Mouse (Mus musculus) lung, postnatal 25 days (tissue): Measurements from ENCODE around the gene Chml.

Experiments used
- DNase-seq: peaks from one replicate; pipeline ENCODE4 v3.0.0; 2022; ENCODE audit warnings: low spot score

The Chml gene

DNA sequence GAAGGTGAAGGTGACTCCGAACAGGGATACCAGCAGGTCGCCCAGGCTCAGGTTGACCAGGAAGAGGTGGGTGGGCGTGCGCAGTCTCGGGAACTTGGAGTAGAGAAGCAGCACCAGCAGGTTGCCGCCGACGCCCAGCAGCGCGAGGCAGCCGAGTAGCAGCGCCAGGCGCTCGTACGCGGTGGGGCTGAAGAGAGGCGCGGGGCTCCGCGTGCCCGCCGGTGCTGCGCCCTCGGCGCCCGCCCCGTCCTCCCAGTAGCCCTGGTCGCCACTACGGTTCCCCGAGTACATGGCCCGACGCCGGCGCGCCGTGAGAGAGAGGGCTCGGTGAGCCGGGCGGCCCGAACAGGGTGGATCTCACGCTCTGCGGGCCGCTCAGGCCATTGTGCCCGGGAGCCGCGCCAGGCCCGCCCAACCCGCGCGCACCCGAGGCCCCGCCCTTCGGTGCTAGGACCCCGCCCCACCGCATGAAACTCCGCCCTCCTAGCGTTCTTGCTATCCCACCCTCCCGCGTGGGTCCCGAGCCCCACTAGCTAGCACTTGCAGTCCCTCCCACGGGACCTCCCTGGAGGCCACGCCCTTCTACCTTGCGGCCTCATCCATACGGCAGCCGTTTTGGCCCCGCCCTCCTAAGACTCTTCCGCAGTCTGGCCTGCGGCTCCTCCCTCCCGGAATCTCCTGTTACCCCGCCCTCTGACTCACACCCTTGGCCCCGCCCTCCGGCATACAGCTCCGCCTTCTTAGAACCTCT is at the start of gene Chml, which contains the start of gene Opn3:
Chml (minus strand) TSS at position 656 of the 751 bp plus-strand sequence.
Opn3 (minus strand) TSS at position 531 of the 751 bp plus-strand sequence.
- peak; percentile 99 for DNase-seq

DNA sequence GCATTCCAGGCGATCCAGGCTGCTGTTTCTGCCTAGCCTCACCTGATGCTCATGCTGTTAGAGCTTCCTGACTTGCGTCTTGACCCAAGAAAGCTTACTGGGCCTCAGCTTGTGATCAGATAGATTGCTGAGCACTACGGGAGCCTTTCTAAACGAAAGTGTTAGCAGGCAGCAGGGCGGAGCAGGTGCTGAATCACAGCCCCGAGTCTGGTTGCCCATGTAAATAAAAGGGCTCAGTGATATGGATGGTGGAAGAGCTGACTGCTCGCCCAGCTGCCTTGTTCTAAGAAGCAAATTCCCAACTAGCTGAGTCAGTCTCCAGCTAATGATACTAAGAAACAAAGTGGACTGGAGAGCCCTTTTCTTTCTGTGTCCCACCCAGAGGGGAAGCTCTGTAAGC is 33.1 kb upstream of the Chml start:
- no peak for DNase-seq

DNA sequence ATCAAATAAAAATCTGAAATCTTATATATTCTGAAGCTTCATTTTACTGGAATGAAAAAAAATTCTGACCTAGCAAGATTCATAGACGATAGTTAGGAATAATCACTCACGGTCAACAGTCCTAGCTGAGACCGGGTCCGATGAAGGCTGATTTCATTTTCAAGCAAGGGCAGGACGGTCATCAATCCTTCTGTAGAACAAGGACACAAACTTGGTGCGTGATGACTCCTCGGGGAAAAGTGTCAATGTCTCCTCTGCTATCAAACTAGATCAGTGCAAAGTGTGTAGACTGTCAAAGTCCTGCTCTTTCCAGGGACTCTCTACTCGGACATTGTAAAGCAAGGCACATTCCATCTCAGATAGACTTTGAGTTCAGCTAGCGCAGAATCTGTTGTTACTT is 24.1 kb upstream of the Chml start:
- no peak for DNase-seq

DNA sequence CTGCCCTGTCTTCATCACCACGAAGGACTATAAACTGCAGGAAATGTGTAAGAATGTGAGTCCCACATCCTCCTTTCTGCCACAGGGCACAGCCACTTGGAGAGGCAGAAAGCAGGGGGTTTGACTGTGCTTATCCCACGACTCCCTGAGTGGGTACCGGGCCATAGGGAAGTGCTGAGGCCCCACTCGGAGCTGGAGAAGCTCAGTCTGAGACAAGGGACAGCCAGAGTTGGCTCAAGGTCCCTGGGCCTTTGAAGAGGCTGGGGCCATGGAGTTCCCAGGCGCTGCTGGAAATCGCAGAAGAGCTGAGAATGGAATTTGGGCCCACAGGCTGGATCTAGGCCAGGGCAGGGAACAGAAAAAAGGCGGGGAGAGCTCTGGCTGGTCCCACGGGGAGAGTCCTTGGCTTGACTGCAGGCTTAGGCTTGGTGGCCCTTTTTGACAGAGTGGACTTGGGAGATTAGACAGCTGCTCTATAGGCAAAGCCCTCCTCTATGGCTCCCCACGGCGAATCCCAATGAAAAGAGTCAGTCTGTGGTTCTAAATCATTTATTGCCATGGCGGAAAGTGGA is 19.7 kb upstream of the Chml start:
- DNase-seq: no peak

DNA sequence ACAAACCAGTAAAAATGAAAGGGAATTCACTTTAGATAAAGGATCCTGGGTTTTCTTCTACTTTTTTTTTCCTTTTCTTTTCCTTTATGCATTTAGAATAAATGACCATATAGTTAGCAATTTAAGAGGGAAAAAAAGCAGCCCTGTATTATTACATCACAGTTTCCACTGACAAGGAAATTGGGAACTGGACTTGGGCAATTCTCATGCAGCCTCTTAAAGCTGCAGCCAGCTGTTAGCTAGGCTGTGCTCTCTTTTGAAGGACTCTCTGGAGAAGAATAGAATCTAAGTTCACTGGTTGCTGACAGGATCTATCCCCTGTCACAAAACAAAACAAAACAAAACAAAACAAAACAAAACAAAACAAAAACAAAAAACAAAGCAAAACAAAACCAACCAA is 15.3 kb upstream of the Chml start:
- DNase-seq: no peak

DNA sequence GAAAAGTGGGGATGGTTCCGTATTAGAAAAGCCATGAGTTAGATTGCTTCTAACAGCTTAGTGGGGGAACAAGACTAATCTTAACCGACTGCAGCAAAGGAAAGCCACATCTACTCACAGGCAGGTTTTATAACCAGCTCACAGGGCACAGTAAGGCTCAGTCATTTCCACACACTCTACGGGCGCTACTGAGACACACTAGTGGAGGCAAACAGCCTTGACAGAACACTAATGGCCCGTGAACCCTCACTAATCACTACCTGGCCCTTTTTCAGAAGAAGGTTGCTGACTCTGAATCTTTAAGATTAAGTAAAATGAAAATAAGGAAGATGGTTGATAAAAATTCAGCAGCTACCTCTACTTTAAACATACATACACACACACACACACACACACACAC is 14.9 kb upstream of the Chml start:
- no peak for DNase-seq

DNA sequence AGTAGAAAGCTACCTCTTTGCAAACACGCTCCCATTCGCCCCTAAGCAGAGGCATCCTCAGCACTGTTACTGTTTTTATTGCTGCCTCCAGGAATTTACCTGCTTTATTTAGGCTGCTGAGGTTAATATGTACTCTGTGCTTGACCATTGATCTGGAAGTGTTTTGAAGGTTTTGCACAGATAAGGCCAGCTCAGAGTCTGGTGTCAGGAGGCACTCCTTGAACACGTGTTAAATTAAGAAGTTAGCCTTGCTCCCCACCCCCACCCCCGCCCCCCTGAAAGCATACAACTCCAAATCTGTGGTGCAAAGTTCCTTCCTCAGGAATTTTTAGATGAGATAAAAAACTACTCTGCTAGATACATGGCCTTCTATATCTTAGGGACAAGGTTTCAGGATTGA is 8.4 kb upstream of the Chml start:
- DNase-seq: no peak

DNA sequence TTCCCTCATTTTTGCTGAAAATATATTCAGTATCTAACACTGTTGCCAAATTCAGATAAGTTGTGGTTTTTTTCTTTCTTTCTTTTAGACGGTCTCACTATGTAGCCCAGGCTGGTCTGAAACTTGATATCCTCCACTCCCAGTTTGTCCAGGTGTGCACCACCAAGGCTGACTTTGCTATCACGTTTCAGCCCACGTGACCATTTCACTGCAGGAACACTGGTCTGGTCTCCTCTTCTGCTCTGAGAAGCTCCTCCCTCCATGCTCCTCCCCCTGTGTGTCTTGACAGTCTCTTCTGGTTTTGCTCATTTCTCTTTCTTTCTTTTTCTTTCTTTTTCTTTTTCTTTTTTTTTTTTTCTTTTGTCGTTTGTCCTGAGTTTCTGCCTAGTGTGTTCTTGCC is 7.1 kb upstream of the Chml start:
- DNase-seq: peak; percentile 5

DNA sequence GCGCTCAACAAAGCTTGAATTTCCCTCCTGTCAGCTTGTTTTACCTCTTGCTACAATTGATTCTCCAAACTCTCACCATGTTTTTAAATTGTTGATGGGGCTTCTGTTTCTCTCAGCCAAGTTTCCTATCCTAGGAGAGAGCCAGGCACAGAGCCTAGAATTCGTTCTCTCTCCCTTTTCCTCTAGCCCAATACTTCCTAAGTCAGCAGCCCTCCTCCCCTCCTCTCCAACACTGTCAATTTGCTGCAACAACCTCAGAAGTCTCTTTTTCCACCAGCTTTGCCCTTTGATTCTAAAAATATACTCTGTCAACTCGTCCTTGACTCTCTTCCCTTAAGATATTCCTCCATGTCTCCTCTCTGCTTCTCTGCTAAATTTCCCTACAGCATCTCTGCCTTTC is 6.7 kb upstream of the Chml start:
- no peak for DNase-seq

DNA sequence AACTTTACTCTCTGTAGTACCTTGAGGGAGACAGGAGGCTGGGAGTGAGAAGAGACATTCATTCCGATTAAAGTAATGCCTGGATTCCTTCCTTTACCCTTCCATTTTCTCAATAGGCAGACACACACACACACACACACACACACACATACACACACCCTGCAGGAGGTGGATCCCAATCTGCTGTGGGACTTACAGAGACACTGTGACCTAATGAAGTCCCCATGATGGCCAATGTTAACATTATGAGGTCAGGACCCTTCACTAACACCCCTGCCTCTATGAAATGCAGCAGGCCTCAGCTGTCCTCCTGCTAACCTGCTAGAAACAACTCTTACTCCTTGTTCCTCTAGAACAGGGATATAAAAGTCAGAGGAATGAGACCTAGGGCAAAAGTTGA is 5.6 kb upstream of the Chml start, which contains the start of gene Wdr64:
Wdr64 (plus strand) TSS at position 301 of the 400 bp plus-strand sequence.
- no peak for DNase-seq

DNA sequence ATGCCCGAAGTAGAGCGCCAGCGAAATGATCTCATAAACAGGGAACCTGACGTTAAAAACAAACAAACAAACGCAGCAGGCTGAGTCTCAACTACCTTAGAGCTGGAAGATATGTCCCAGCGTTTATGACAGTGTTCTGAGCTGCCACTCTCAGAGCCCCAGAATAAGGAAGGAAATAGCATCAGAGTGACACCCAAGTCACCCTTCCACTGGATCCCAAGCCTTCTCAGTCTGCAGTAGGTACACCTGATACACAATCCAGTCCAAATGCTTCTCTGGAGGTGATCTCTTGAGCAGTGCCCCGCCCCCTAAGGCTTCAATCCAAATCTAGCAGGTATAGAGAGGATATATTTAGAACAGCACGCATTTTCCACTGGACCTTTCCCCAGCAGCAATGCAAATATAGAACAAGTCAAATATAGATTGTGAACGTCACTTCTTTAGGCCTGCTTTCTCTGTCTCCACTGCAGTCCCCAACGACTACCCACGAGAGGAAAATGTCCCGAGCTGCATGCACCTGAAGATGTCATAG is 794 bp upstream of the Chml start:
- no peak for DNase-seq

DNA sequence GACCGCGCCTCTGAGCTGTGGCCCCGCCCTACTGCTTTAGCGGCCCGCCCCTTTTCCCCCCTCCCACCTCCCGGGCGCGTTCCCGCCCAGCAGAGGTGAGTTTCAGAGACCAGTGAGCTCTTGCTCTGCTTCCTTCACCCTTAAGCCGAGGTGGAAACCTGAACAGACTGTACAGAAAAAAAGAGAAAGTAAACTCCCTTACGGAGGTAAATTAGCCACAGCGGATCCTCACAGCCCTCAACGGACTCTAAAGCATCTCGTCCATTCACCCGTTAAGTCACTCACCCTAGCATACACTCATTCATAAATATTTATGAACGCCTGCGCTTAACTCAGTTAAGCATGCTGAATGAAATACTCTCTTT is 278 bp upstream of the Chml start:
- DNase-seq: no peak

DNA sequence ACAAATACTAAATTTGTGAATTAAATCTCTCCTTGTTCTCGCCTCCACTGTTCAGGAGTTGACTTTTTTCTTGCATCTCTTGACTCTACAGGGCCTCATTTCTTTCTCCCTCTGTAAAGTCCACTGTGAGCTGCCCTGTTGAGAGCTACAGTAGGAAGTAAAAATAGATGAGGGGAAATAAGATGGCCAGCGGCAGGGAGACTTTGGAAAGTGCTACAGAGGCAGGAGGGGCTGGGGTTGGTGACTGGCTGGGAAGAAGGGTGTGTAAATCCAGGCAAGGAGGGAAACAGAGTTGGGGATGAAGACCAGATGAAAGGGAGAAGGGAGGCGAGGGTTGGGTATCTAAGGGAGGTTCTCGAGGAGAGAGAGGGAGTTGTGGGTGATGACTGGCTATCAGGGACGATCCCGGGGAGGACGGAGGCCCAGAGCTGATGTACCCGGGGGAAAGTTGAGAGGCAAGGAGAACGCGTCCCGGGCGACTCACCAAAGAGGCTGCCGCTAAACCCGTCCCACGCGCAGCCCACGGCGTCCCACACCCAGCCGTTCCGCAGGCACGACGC is 935 bp downstream of the Chml start:
- DNase-seq: no peak

DNA sequence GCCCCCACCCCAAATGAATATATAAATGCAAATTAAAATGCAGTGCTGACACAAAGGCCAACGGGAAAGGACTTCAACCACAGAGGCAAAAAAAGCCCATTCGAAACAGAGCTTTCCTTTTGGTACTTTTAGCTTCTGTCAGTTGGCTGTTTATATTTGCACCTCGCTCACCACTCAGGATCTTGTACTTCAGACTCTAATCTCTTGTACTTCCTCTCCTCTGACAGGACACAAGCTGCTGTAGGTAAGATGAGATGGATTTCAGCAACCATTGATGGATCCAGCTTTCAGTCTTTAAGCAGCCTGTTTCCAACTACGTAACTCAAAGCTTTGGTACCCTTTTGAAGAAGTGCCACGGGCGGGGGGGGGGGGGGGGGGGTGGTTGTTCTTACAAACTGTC is 11.7 kb downstream of the Chml start:
- DNase-seq: no peak

DNA sequence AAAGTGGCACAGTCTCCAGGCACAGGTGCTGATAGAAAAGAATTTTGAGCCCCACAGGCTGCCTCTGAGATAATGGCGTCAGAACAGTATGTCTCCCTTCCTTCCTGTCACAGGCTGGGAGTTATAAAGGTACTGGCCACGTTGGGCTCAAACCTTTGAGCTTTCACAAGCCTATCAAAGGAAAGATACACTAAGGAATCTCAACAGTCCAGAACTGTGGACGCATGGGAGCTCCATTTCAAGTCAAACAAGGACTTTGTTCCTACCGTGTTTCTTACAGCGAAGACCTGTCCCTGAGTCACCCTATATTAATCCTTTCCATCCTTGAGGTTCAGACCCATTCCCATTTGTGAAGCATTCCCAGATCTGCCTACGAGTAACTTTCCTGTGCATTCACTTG is 15.2 kb downstream of the Chml start:
- DNase-seq: no peak

DNA sequence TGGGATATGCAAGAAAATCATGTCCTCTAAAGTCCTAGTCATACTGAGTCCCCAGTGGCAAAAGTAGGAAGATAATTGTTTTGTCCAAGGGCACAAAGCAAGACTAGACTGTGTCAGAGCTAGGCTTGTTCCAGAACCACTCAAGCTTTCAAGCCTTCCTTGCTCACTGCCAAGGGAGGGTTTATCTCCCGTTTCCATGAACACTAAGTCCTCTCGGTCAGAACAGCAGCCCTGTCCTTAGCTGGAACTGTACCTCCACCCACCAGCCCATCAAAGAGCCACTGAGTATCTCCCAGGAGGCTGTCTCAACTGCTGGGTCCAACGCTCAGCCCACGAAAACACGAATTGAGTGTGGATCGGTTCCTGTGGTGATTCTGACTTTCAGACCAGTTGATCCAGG is 17.6 kb downstream of the Chml start:
- no peak for DNase-seq

DNA sequence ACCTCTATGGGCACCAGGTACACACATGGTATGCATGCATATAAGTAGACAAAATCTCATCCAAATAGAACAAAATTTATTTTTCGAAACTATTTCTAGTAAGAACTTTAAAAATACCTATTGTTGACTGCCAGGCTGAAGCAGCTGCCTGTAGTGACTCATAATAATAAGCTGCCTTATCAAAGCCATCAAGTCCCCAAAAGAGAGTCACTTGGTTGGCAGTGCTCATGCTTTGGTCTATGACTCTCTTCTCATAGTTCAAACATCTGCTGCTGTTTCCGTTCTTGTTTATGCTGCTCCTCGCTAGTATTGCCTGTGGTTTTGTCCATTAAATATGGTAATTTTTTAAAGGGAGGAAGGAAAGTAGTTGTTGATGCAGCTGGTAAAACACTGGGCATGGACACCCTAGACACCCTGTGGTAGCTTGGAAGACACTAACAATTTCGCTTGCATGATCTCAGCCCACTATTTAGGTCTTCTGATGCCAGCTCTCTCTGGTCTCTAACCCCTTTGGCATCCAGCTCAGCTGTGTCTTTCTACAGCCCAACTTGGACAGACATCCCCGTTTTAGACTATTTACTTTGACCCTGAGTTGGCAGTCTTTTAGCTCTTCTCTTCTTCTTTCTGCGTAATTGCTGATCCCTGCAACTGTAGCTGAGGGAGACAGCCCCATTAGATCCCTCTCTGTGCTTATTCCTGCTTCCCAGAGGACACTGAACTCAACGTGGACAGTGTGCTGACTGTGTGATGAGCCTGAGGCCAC is 19.0 kb downstream of the Chml start:
- DNase-seq: no peak

DNA sequence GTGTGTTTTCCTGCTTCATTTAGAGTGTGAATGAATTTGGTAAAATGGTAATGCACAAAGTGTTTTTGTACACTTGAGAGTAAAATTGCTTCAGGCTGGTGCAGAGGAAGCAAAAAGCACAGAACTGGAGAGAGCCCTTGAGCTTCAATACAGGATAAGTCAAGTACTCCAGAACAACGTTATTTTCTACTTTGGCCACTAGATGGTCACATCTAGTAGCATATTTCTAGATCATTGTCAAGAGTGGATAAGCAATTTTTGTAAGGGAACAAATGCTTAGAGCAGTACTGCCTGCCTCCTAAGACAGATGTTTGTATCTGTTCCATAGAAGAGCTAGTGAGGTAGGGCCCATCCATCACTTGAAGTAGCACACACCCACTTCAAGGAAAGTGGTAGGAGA is 21.1 kb downstream of the Chml start:
- DNase-seq: no peak

DNA sequence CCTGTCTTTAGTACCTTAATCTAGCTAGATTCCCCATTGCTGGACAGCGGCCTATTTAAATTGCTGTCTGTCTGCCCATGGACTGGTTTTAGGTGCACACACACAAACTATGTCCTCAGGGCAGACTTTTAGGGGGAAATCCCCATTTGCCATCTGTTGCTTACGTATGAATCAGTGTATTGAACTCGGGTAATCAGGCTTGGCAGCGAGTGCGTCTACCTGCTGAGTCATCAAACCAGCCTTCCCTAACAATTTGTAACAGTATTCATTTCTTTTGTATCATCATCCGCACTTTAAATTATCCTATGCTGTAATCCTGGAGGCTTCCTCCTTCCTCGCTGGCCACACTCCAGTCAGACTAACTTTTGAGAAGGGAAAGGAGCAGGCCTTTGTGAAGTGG is 22.7 kb downstream of the Chml start:
- no peak for DNase-seq

DNA sequence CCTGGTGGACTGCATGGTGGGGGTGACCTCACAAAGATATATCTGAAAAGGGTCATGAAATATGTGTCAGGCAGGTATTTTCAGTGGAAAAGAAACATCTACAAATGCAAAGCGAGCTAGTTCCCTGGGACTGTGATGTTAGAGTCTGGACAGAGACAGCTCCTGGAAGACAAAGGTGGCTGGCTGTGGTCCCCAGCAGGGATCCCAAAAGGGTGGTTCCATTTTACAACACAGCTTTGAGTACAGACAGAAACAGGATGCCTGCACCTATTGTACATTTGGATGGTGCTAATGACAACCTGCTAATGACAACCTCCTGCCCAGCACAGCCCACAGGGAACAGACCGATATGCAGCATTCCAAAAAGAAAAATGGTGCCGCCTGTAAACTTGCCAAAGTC is 23.2 kb downstream of the Chml start:
- DNase-seq: no peak

DNA sequence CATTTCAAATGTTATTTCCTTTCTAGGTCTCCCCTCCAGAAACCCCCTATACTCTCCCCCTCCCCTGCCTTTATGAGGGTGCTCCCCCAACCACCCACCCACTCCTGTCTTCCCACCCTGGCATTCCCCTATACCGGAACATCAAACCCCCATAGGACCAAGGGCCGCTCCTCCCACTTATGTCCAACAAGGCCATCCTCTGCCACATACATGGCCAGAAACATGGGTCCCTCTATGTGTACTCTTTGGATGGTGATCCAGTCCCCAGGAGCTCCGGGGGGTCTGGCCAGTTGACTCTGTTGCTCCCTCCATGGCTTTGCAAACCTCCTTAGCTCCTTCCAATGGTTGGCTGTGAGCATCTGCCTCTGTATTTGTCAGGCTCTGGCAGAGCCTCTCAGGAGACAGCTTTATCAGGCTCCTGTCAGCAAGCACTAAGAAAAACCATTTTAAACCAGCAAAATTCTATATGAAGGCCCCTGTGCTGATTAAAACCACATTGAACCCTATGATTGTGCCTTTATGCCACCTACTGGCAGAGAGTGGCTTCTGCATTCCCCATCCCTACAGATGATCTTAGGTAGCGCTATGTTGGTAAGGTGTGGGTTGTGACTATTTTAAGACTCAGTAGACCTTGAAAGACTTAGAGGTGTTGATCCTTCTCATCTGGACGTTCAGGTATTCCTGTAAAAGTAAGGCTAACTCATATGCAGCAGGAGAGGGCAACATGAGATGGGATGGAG is 23.9 kb downstream of the Chml start:
- peak; percentile 13 for DNase-seq

DNA sequence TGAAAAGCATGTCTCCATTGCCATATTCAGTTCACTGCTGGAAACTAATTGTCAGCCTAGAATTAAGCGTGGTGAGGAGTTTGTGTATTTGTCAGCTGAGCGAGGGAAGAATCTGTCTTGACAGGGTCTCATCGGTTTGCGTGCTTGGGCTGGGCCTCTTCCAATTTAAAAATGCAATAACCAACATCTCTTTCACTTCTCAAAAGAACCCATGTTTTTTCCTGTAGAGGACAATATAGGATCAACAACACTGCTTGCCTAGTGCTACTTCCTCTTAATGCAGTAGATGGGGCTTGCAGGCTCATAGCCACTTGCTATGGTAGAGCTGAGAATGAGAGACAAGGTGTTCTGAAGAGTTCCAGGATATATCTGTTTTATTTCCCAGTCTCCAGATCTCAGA is 32.8 kb downstream of the Chml start:
- DNase-seq: peak; percentile 18
